Mouse (Mus musculus): ENCODE results near the gene Golga5.

Golga5 gene

GRCm38 (mm10) chr12:102451126-102451851 is 17.6 kb upstream of the Golga5 start:
- Histone ChIP-seq H3K27me3 (ENCODE audit: insufficient read depth, low read length) (peaks cover 6% of the 10 kb centered on the region; the same call in 1 of the 2 replicates), H3K4me3 (replicated peaks; ENCODE audit: low read length) (no peak overlapping the region), H3K36me3 (ENCODE audit: insufficient read depth, low read length) (no peaks in the 10 kb centered on the region), H3K9me3 (ENCODE audit: low read length) (no peaks in the 10 kb centered on the region), H3K4me1 (replicated peaks; ENCODE audit: low read depth, low read length) (peaks cover 9% of the 10 kb centered on the region)
- TF ChIP-seq NANOG (IDR thresholded peaks at IDR 0.05; ENCODE audit: borderline replicate concordance, low read length) (no peak), CTCF (conservative IDR thresholded peaks at IDR 0.05; ENCODE audit: low read length) (no peak), POU5F1 (IDR thresholded peaks at IDR 0.05; ENCODE audit: borderline replicate concordance, low read length) (no peak)

GRCm38 (mm10) chr12:102453581-102453980 is 15.4 kb upstream of the Golga5 start:
- peaks cover 9% of the 10 kb centered on the region for H3K4me1 ChIP-seq (replicated peaks; ENCODE audit: low read depth, low read length)
- no peaks in the 10 kb centered on the region for H3K36me3 ChIP-seq (ENCODE audit: insufficient read depth, low read length)
- TF ChIP-seq CTCF (conservative IDR thresholded peaks at IDR 0.05; ENCODE audit: low read length) (no peak), POU5F1 (IDR thresholded peaks at IDR 0.05; ENCODE audit: borderline replicate concordance, low read length) (no peak), NANOG (IDR thresholded peaks at IDR 0.05; ENCODE audit: borderline replicate concordance, low read length) (no peak)
- H3K27me3 ChIP-seq (ENCODE audit: insufficient read depth, low read length) = peaks cover 9% of the 10 kb centered on the region; the same call in 1 of the 2 replicates
- H3K4me3 ChIP-seq (replicated peaks; ENCODE audit: low read length) = no peak overlapping the region
- no peaks in the 10 kb centered on the region for H3K9me3 ChIP-seq (ENCODE audit: low read length)

- no peaks in the 10 kb centered on the region for H3K4me1 ChIP-seq (replicated peaks; ENCODE audit: low read depth, low read length)
- H3K27me3 ChIP-seq (ENCODE audit: insufficient read depth, low read length) = 0 out of 2 replicates have a peak, but pooled peaks cover 4% of the 10 kb centered on the region
- H3K4me3 ChIP-seq (replicated peaks; ENCODE audit: low read length) = no peak overlapping the region
- H3K9me3 ChIP-seq (ENCODE audit: low read length) = no peaks in the 10 kb centered on the region
- H3K36me3 ChIP-seq (ENCODE audit: insufficient read depth, low read length) = no peaks in the 10 kb centered on the region
- TF ChIP-seq POU5F1 (IDR thresholded peaks at IDR 0.05; ENCODE audit: borderline replicate concordance, low read length) (no peak), CTCF (conservative IDR thresholded peaks at IDR 0.05; ENCODE audit: low read length) (no peak), NANOG (IDR thresholded peaks at IDR 0.05; ENCODE audit: borderline replicate concordance, low read length) (no peak)
Measured at GRCm38 (mm10) chr12:102456467-102457193, 12.3 kb upstream of the Golga5 start.

- TF ChIP-seq NANOG (IDR thresholded peaks at IDR 0.05; ENCODE audit: borderline replicate concordance, low read length) (no peak), CTCF (conservative IDR thresholded peaks at IDR 0.05; ENCODE audit: low read length) (no peak), POU5F1 (IDR thresholded peaks at IDR 0.05; ENCODE audit: borderline replicate concordance, low read length) (no peak)
- Histone ChIP-seq H3K9me3 (ENCODE audit: low read length) (no peaks in the 10 kb centered on the region), H3K27me3 (ENCODE audit: insufficient read depth, low read length) (0 out of 2 replicates have a peak, but pooled peaks cover 4% of the 10 kb centered on the region), H3K4me3 (replicated peaks; ENCODE audit: low read length) (no peak overlapping the region), H3K36me3 (ENCODE audit: insufficient read depth, low read length) (no peaks in the 10 kb centered on the region), H3K4me1 (replicated peaks; ENCODE audit: low read depth, low read length) (no peaks in the 10 kb centered on the region)
Measured at GRCm38 (mm10) chr12:102460014-102460413, 8.9 kb upstream of the Golga5 start.

GRCm38 (mm10) chr12:102461177-102461576 is 7.8 kb upstream of the Golga5 start:
- no peak for TF ChIP-seq NANOG (IDR thresholded peaks at IDR 0.05; ENCODE audit: borderline replicate concordance, low read length)
- peak; percentile 24; the same call in 1 of the 2 replicates for TF ChIP-seq CTCF (conservative IDR thresholded peaks at IDR 0.05; ENCODE audit: low read length)
- Histone ChIP-seq H3K9me3 (ENCODE audit: low read length) (no peaks in the 10 kb centered on the region), H3K4me1 (replicated peaks; ENCODE audit: low read depth, low read length) (no peaks in the 10 kb centered on the region), H3K4me3 (replicated peaks; ENCODE audit: low read length) (no peak overlapping the region), H3K27me3 (ENCODE audit: insufficient read depth, low read length) (0 out of 2 replicates have a peak, but pooled peaks cover 4% of the 10 kb centered on the region), H3K36me3 (ENCODE audit: insufficient read depth, low read length) (no peaks in the 10 kb centered on the region)

GRCm38 (mm10) chr12:102464650-102465049 is 4.3 kb upstream of the Golga5 start:
- H3K36me3 ChIP-seq (ENCODE audit: insufficient read depth, low read length) = no peaks in the 10 kb centered on the region
- TF ChIP-seq NANOG (IDR thresholded peaks at IDR 0.05; ENCODE audit: borderline replicate concordance, low read length) (no peak), POU5F1 (IDR thresholded peaks at IDR 0.05; ENCODE audit: borderline replicate concordance, low read length) (no peak), CTCF (conservative IDR thresholded peaks at IDR 0.05; ENCODE audit: low read length) (peak; percentile 70)
- H3K27me3 ChIP-seq (ENCODE audit: insufficient read depth, low read length) = no peaks in the 10 kb centered on the region
- no peaks in the 10 kb centered on the region for H3K9me3 ChIP-seq (ENCODE audit: low read length)
- H3K4me3 ChIP-seq (replicated peaks; ENCODE audit: low read length) = no peak overlapping the region
- H3K4me1 ChIP-seq (replicated peaks; ENCODE audit: low read depth, low read length) = 0 out of 2 replicates have a peak, but pooled peaks cover 3% of the 10 kb centered on the region

- H3K36me3 ChIP-seq (ENCODE audit: insufficient read depth, low read length) = peaks cover 10% of the 10 kb centered on the region
- no peaks in the 10 kb centered on the region for H3K9me3 ChIP-seq (ENCODE audit: low read length)
- H3K27me3 ChIP-seq (ENCODE audit: insufficient read depth, low read length) = no peaks in the 10 kb centered on the region
- TF ChIP-seq NANOG (IDR thresholded peaks at IDR 0.05; ENCODE audit: borderline replicate concordance, low read length) (no peak), POU5F1 (IDR thresholded peaks at IDR 0.05; ENCODE audit: borderline replicate concordance, low read length) (no peak), CTCF (conservative IDR thresholded peaks at IDR 0.05; ENCODE audit: low read length) (no peak)
- H3K4me3 ChIP-seq (replicated peaks; ENCODE audit: low read length) = no peak overlapping the region
- peaks cover 10% of the 10 kb centered on the region for H3K4me1 ChIP-seq (replicated peaks; ENCODE audit: low read depth, low read length)
Measured at GRCm38 (mm10) chr12:102468136-102468535, 799 bp upstream of the Golga5 start.

- H3K4me1 ChIP-seq (replicated peaks; ENCODE audit: low read depth, low read length) = peaks cover 10% of the 10 kb centered on the region
- H3K4me3 ChIP-seq (replicated peaks; ENCODE audit: low read length) = no peak overlapping the region
- H3K27me3 ChIP-seq (ENCODE audit: insufficient read depth, low read length) = no peaks in the 10 kb centered on the region
- H3K9me3 ChIP-seq (ENCODE audit: low read length) = no peaks in the 10 kb centered on the region
- no peak for TF ChIP-seq POU5F1 (IDR thresholded peaks at IDR 0.05; ENCODE audit: borderline replicate concordance, low read length)
- no peak for TF ChIP-seq CTCF (conservative IDR thresholded peaks at IDR 0.05; ENCODE audit: low read length)
- no peak for TF ChIP-seq NANOG (IDR thresholded peaks at IDR 0.05; ENCODE audit: borderline replicate concordance, low read length)
- peaks cover 56% of the 10 kb centered on the region for H3K36me3 ChIP-seq (ENCODE audit: insufficient read depth, low read length)
Measured at GRCm38 (mm10) chr12:102474411-102474810, 5.5 kb downstream of the Golga5 start.
